Mouse (Mus musculus) G1E (cell line): ENCODE measurements around the gene Bak1. TPM values are rescaled to one million over a fixed set of nuclear protein-coding genes. Genes with fewer than 3 reads are reported as not detected.

Experiments
- ATAC-seq: 2 replicates; pipeline ENCODE4 v1.8.0; 2016; ENCODE audit warnings: mild to moderate bottlenecking; ENCODE audit not compliant: insufficient number of reproducible peaks, poor library complexity, low FRiP score, severe bottlenecking; ENCODE audit errors: extremely low read depth
- DNase-seq: peaks from one replicate; pipeline ENCODE4 v3.0.0; 2012; ENCODE audit warnings: low spot score
- H3K27me3 ChIP-seq: 2 replicates; pipeline ENCODE4 v1.6.1; 2012; ENCODE audit warnings: mild to moderate bottlenecking, low read length, inconsistent platforms; ENCODE audit not compliant: insufficient read depth
- H3K36me3 ChIP-seq: replicated peaks from 2 replicates; pipeline ENCODE3; 2012; ENCODE audit warnings: mild to moderate bottlenecking, inconsistent platforms
- H3K4me1 ChIP-seq: 2 replicates; pipeline ENCODE4 v1.6.1; 2012; ENCODE audit warnings: low read depth, low read length, inconsistent platforms, mixed read lengths; ENCODE audit not compliant: insufficient read depth
- H3K4me3 ChIP-seq: 2 replicates; pipeline ENCODE4 v1.5.1; 2012; ENCODE audit warnings: low read depth, mild to moderate bottlenecking, inconsistent platforms, low read length, moderate library complexity, mixed read lengths
- H3K9me3 ChIP-seq: replicated peaks from 2 replicates; pipeline ENCODE4 v1.6.1; 2012; ENCODE audit warnings: inconsistent platforms
- CTCF ChIP-seq: IDR thresholded peaks from 2 replicates; pipeline ENCODE4 v1.5.1; 2012; ENCODE audit warnings: low read depth, low read length, inconsistent platforms, mixed read lengths
- GATA1 ChIP-seq: IDR thresholded peaks from 2 replicates; pipeline ENCODE4 v1.6.1; 2012; ENCODE audit warnings: borderline replicate concordance, low read length, inconsistent platforms, mixed read lengths
- GATA2 ChIP-seq: IDR thresholded peaks from 2 replicates; pipeline ENCODE4 v1.6.1; 2012; ENCODE audit warnings: low read depth, low read length, inconsistent platforms, borderline replicate concordance
- POLR2AphosphoS5 ChIP-seq: IDR thresholded peaks from 2 replicates; pipeline ENCODE4 v1.6.1; 2012; ENCODE audit warnings: low read depth, low read length, inconsistent platforms; ENCODE audit not compliant: insufficient replicate concordance
- TAL1 ChIP-seq: conservative IDR thresholded peaks from 2 replicates; pipeline ENCODE4 v1.6.1; 2012; ENCODE audit warnings: low read depth, low read length, inconsistent platforms, mixed read lengths
- polyA plus RNA-seq: library from polyadenylated mRNA; stranded (reverse); fragments of >175 nt; gene quantifications from 2 replicates; pipeline ENCODE4 v1.2.3, GENCODE M21; 2012
- total RNA-seq, 2 experiments: library from RNA; stranded (forward) in 1 of 2; stranded (reverse) in 1 of 2; fragments of 200-1000 nt in 1 of 2; fragments of >200 nt in 1 of 2; fragmentation: Nextera tagmentation in 1 of 2; gene quantifications; 2 replicates each; pipeline ENCODE4 v1.2.3; 2014 to 2017

Bak1 gene
- total and polyA plus RNA-seq, 3 experiments: 64.5 to 231 (median 227) TPM

- ATAC-seq: no peak
- Histone ChIP-seq H3K4me3 (no peak overlapping the region; the same call in 1 of the 2 replicates), H3K36me3 (peaks cover 78% of the 10 kb centered on the region), H3K9me3 (no peaks in the 10 kb centered on the region), H3K27me3 (no peaks in the 10 kb centered on the region), H3K4me1 (peaks cover 59% of the 10 kb centered on the region)
- TF ChIP-seq POLR2AphosphoS5 (no peak), TAL1 (no peak), CTCF (no peak), GATA1 (no peak), GATA2 (no peak)
- DNase-seq: no peak
Observed at GRCm38 (mm10) chr17:26975415-26975814, 53.4 kb downstream of the Bak1 start.

DNA sequence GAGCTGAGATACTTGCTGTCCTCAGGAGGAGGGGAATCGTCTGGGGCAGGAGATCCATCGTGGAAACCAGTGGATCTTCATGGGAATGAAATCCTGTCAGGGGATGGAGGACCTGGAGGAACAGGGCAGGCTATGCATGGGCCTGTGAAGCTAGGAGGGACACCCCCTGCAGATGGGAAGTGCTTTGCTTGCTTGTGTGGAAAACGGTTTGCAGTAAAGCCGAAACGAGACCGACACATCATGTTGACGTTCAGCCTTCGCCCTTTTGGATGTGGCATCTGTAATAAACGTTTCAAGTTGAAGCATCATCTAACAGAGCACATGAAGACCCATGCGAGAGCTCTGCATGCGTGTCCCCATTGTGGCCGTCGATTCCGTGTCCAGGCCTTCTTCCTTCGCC lies 54.3 kb downstream of the Bak1 start:
- Histone ChIP-seq H3K36me3 (peaks cover 75% of the 10 kb centered on the region), H3K4me3 (peak overlapping the region; percentile 92; the same call in 1 of the 2 replicates), H3K27me3 (no peaks in the 10 kb centered on the region), H3K4me1 (peaks cover 55% of the 10 kb centered on the region), H3K9me3 (no peaks in the 10 kb centered on the region)
- no peak for TF ChIP-seq POLR2AphosphoS5
- TF ChIP-seq TAL1: no peak
- no peak for TF ChIP-seq CTCF
- TF ChIP-seq GATA2: no peak
- TF ChIP-seq GATA1: no peak
- no peak for ATAC-seq
- DNase-seq: no peak

GRCm38 (mm10) chr17:26972703-26973574 lies 55.9 kb downstream of the Bak1 start, which contains the start of gene Zbtb9:
Gene Zbtb9, plus strand, starts transcription at chr17:26973167.
- H3K36me3 ChIP-seq: peaks cover 71% of the 10 kb centered on the region
- H3K9me3 ChIP-seq: no peaks in the 10 kb centered on the region
- peak within 1 kb of the TSS; percentile 92 for H3K4me3 ChIP-seq
- DNase-seq (peak; percentile 100), ATAC-seq (peak; percentile 99)
- TF ChIP-seq POLR2AphosphoS5 (0 out of 2 replicates have a peak, but pooled peaks have one; percentile 32), CTCF (no peak)
- no peaks in the 10 kb centered on the region for H3K27me3 ChIP-seq
- peaks cover 48% of the 10 kb centered on the region for H3K4me1 ChIP-seq

- peak overlapping the region; percentile 92 for H3K4me3 ChIP-seq
- H3K27me3 ChIP-seq: no peaks in the 10 kb centered on the region
- no peak for DNase-seq
- ATAC-seq: no peak
- H3K36me3 ChIP-seq: peaks cover 72% of the 10 kb centered on the region
- H3K9me3 ChIP-seq: no peaks in the 10 kb centered on the region
- peaks cover 50% of the 10 kb centered on the region for H3K4me1 ChIP-seq
- TF ChIP-seq GATA2 (no peak), GATA1 (no peak), POLR2AphosphoS5 (no peak), CTCF (no peak), TAL1 (no peak)
Observed at GRCm38 (mm10) chr17:26972107-26972506, 56.7 kb downstream of the Bak1 start.

GRCm38 (mm10) chr17:26971247-26971905 lies 57.4 kb downstream of the Bak1 start:
- Histone ChIP-seq H3K36me3 (peaks cover 72% of the 10 kb centered on the region), H3K4me1 (peaks cover 47% of the 10 kb centered on the region), H3K27me3 (no peaks in the 10 kb centered on the region), H3K4me3 (peak overlapping the region; percentile 17; the same call in 1 of the 2 replicates), H3K9me3 (no peaks in the 10 kb centered on the region)
- no peak for TF ChIP-seq GATA2
- TF ChIP-seq POLR2AphosphoS5: no peak
- no peak for TF ChIP-seq TAL1
- TF ChIP-seq CTCF: no peak
- TF ChIP-seq GATA1: no peak
- ATAC-seq: no peak
- no peak for DNase-seq

DNA sequence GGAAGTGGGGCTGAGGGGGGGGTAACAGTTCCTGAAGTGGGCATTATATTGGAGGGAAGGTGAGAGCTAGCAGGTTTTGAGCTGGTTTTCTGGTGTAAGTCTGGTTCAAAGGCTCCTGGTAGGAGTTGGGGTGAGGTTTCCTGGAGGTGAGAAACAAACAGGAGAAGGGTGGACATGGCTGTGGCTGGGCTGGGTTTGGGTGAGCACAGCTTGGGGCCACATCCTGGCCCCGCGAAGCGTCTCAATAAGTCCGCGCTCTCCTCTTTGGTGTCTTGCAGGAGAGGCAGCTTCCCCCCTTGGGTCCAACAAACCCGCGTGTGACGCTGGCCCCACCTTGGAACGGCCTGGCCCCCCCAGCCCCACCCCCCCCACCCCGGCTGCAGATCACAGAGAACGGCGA lies 58.6 kb downstream of the Bak1 start:
- TF ChIP-seq CTCF: no peak
- no peak for TF ChIP-seq POLR2AphosphoS5
- TF ChIP-seq GATA2: no peak
- TF ChIP-seq GATA1: no peak
- no peak for TF ChIP-seq TAL1
- peaks cover 72% of the 10 kb centered on the region for H3K36me3 ChIP-seq
- ATAC-seq (no peak), DNase-seq (no peak)
- no peaks in the 10 kb centered on the region for H3K27me3 ChIP-seq
- H3K4me3 ChIP-seq: no peak overlapping the region; the same call in 1 of the 2 replicates
- peaks cover 35% of the 10 kb centered on the region for H3K4me1 ChIP-seq
- no peaks in the 10 kb centered on the region for H3K9me3 ChIP-seq

Other genes starting within 250 kb of the Bak1 start
- 42.2 and 45.0 TPM in 2 replicates for gene Bnip1, start 247.9 kb downstream of the Bak1 start, total RNA-seq (2014; fragmentation: Nextera tagmentation)
- gene Bnip1, start 247.9 kb downstream of the Bak1 start, total RNA-seq (2017): 55.9 and 58.0 TPM in 2 replicates
- 32.1 TPM in 2 replicates for gene Bnip1, start 247.9 kb downstream of the Bak1 start, polyA plus RNA-seq
- gene Nkx2-5, start 184.0 kb downstream of the Bak1 start, total RNA-seq (2014; fragmentation: Nextera tagmentation): not detected in 2 replicates
- not detected in 2 replicates for gene Nkx2-5, start 184.0 kb downstream of the Bak1 start, total RNA-seq (2017)
- gene Nkx2-5, start 184.0 kb downstream of the Bak1 start, polyA plus RNA-seq: not detected in 2 replicates
- gene Kifc5b, start 111.9 kb downstream of the Bak1 start, total RNA-seq (2014; fragmentation: Nextera tagmentation): 17.1 and 23.0 TPM in 2 replicates
- gene Kifc5b, start 111.9 kb downstream of the Bak1 start, total RNA-seq (2017): 15.0 and 15.7 TPM in 2 replicates
- gene Kifc5b, start 111.9 kb downstream of the Bak1 start, polyA plus RNA-seq: 30.1 and 36.1 TPM in 2 replicates
- 6.5 and 8.4 TPM in 2 replicates for gene Phf1, start 96.0 kb downstream of the Bak1 start, total RNA-seq (2014; fragmentation: Nextera tagmentation)
- gene Phf1, start 96.0 kb downstream of the Bak1 start, total RNA-seq (2017): 7.3 and 7.4 TPM in 2 replicates
- gene Phf1, start 96.0 kb downstream of the Bak1 start, polyA plus RNA-seq: 21.6 and 21.7 TPM in 2 replicates
- gene Cuta, start 89.4 kb downstream of the Bak1 start, total RNA-seq (2014; fragmentation: Nextera tagmentation): 319 and 371 TPM in 2 replicates
- 182 and 190 TPM in 2 replicates for gene Cuta, start 89.4 kb downstream of the Bak1 start, total RNA-seq (2017)
- gene Cuta, start 89.4 kb downstream of the Bak1 start, polyA plus RNA-seq: 526 and 563 TPM in 2 replicates
- gene Syngap1, start 87.8 kb downstream of the Bak1 start, total RNA-seq (2014; fragmentation: Nextera tagmentation): 88.0 and 117 TPM in 2 replicates
- 7.3 and 10.2 TPM in 2 replicates for gene Syngap1, start 87.8 kb downstream of the Bak1 start, total RNA-seq (2017)
- gene Syngap1, start 87.8 kb downstream of the Bak1 start, polyA plus RNA-seq: 22.3 and 24.1 TPM in 2 replicates
- gene Zbtb9, start 55.8 kb downstream of the Bak1 start, total RNA-seq (2014; fragmentation: Nextera tagmentation): 3.6 and 4.4 TPM in 2 replicates
- gene Zbtb9, start 55.8 kb downstream of the Bak1 start, total RNA-seq (2017): 25.6 and 27.5 TPM in 2 replicates
- 10.9 and 11.1 TPM in 2 replicates for gene Zbtb9, start 55.8 kb downstream of the Bak1 start, polyA plus RNA-seq
- gene Itpr3, start 28.3 kb upstream of the Bak1 start, total RNA-seq (2014; fragmentation: Nextera tagmentation): 2.7 and 3.2 TPM in 2 replicates
- 6.9 and 7.1 TPM in 2 replicates for gene Itpr3, start 28.3 kb upstream of the Bak1 start, total RNA-seq (2017)
- 4.7 and 4.9 TPM in 2 replicates for gene Itpr3, start 28.3 kb upstream of the Bak1 start, polyA plus RNA-seq
- 28.3 and 42.6 TPM in 2 replicates for gene Uqcc2, start 104.9 kb upstream of the Bak1 start, total RNA-seq (2014; fragmentation: Nextera tagmentation)
- 113 and 123 TPM in 2 replicates for gene Uqcc2, start 104.9 kb upstream of the Bak1 start, total RNA-seq (2017)
- gene Uqcc2, start 104.9 kb upstream of the Bak1 start, polyA plus RNA-seq: 205 and 223 TPM in 2 replicates
- not detected in 2 replicates for gene Ip6k3, start 138.8 kb upstream of the Bak1 start, total RNA-seq (2014; fragmentation: Nextera tagmentation)
- 0.05 TPM in 1 of 2 replicates, not detected in the other for gene Ip6k3, start 138.8 kb upstream of the Bak1 start, total RNA-seq (2017)
- gene Ip6k3, start 138.8 kb upstream of the Bak1 start, polyA plus RNA-seq: not detected in 2 replicates
- 45.5 TPM in 2 replicates for gene Lemd2, start 175.5 kb upstream of the Bak1 start, total RNA-seq (2014; fragmentation: Nextera tagmentation)
- 23.9 and 29.9 TPM in 2 replicates for gene Lemd2, start 175.5 kb upstream of the Bak1 start, total RNA-seq (2017)
- 98.3 and 100 TPM in 2 replicates for gene Lemd2, start 175.5 kb upstream of the Bak1 start, polyA plus RNA-seq